8 mouse cellular contexts compared by ENCODE assay signal in the genomic region with DNA sequence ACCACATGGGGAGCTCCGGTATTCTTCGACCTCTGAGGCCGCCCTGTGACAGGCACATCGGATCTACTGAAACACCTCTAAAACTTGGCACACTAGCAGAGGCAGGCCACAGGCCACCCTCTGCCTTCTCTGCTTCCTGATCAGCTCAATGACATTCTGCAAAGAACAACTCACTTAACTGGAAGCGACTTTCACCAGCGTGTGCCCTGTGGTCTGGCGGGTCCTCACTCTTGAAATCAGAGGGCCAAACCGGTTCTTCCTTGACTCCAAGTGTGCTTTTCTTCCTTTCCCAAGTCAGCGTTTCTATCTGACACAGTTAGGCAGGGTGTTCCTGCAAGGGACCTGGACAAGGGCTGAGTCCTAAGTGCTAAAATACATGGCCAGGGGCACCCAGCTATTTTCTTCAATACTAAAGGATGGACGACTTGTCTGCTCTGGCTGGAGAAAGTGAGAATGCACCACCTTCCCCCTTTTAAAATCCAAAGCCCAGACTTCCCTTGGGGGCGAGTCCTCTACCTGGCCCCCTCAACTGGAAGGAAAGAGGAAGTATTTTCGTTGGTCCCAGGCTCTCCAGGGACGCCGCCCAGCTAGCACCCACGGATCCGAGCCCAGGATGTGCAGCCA. TPM values are rescaled to one million over a fixed set of nuclear protein-coding genes. Genes with fewer than 3 reads are reported as not detected.
DNase-seq lines count a peak whose midpoint lies in the region; ATAC-seq and TF ChIP-seq lines count a peak whose summit lies in the region.

No protein-coding gene starts in this region.

- DNase-seq in cerebellum, adult 9-11 months, result peak; percentile 23
- DNase-seq in cerebellum, postnatal 4 days (ENCODE audit: low spot score in 2 of 2), result no peak
- no peak for DNase-seq in thymus, adult 2 months
- DNase-seq in thymus, postnatal 10 days (ENCODE audit: low spot score in 2 of 2), result no peak
- DNase-seq in midbrain, embryonic 14.5 days, result no peak
- no peak for DNase-seq in adipocyte (ENCODE audit: low spot score)

- no peaks in the 10 kb centered on the region for H3K36me3 ChIP-seq in thymus, adult 2 months (ENCODE audit: control insufficient read depth, insufficient read depth, low read length)
- H3K36me3 ChIP-seq in kidney, embryonic 14.5 days (ENCODE audit: control insufficient read depth, insufficient read depth, low read length), result no peaks in the 10 kb centered on the region
- H3K36me3 ChIP-seq in midbrain, embryonic 14.5 days (ENCODE audit: control insufficient read depth, insufficient read depth, low read length), result no peaks in the 10 kb centered on the region

- H3K4me1 ChIP-seq in thymus, adult 2 months (replicated peaks; ENCODE audit: control insufficient read depth, insufficient read depth, low read length), result peaks cover 16% of the 10 kb centered on the region
- H3K4me1 ChIP-seq in kidney, embryonic 14.5 days (ENCODE audit: control insufficient read depth, insufficient read depth, low read length), result no peaks in the 10 kb centered on the region
- peaks cover 13% of the 10 kb centered on the region for H3K4me1 ChIP-seq in midbrain, embryonic 14.5 days (ENCODE audit: control insufficient read depth, insufficient read depth, low read length)

- H3K4me2 ChIP-seq in kidney, embryonic 14.5 days (replicated peaks; ENCODE audit: low read depth, low read length), result peak overlapping the region; percentile 95
- peak overlapping the region; percentile 91 for H3K4me2 ChIP-seq in midbrain, embryonic 14.5 days (ENCODE audit: low read length)

- 11% methylated on average over 16 of the region's 16 CpGs for WGBS in thymus, adult 2 months
- 10% methylated on average over 16 of the region's 16 CpGs for WGBS in kidney, embryonic 14.5 days
- WGBS in midbrain, embryonic 14.5 days, result 9% methylated on average over 16 of the region's 16 CpGs

- H3K4me3 ChIP-seq in thymus, adult 2 months (ENCODE audit: control insufficient read depth, insufficient read depth, low read length), result peak overlapping the region; percentile 65
- peak overlapping the region; percentile 71 for H3K4me3 ChIP-seq in kidney, embryonic 14.5 days (ENCODE audit: low read length)
- peak overlapping the region; percentile 79 for H3K4me3 ChIP-seq in midbrain, embryonic 14.5 days (replicated peaks; ENCODE audit: low read depth, low read length)

- H3K27ac ChIP-seq in thymus, adult 2 months (ENCODE audit: control insufficient read depth, insufficient read depth, low read length), result no peak overlapping the region; the same call in 1 of the 2 replicates
- H3K27ac ChIP-seq in kidney, embryonic 14.5 days (ENCODE audit: low read depth, low read length), result no peak overlapping the region
- peak overlapping the region; percentile 72 for H3K27ac ChIP-seq in midbrain, embryonic 14.5 days (replicated peaks; ENCODE audit: low read depth, low read length)

- H3K9me3 ChIP-seq in kidney, embryonic 14.5 days (ENCODE audit: control insufficient read depth, low read length), result peaks cover 3% of the 10 kb centered on the region; the same call in 1 of the 2 replicates
- 0 out of 2 replicates have a peak, but pooled peaks cover under 1% of the 10 kb centered on the region for H3K9me3 ChIP-seq in midbrain, embryonic 14.5 days (ENCODE audit: control insufficient read depth, low read length)

- no peak for TF ChIP-seq CTCF in thymus, adult 2 months (IDR thresholded peaks at IDR 0.05; ENCODE audit: borderline replicate concordance, control insufficient read depth, extremely low read depth, insufficient read depth, low read length, poor library complexity)

- H3K27me3 ChIP-seq in thymus, adult 2 months (ENCODE audit: control insufficient read depth, insufficient read depth, low read length), result no peaks in the 10 kb centered on the region
- peaks cover 9% of the 10 kb centered on the region for H3K27me3 ChIP-seq in kidney, embryonic 14.5 days (ENCODE audit: control insufficient read depth, insufficient read depth, low read length)
- H3K27me3 ChIP-seq in midbrain, embryonic 14.5 days (ENCODE audit: control insufficient read depth, insufficient read depth, low read length), result 0 out of 2 replicates have a peak, but pooled peaks cover 6% of the 10 kb centered on the region

- peak; percentile 41 for ATAC-seq in kidney, embryonic 14.5 days (ENCODE audit: low FRiP score, low TSS enrichment)
- ATAC-seq in midbrain, embryonic 14.5 days (ENCODE audit: low FRiP score, low TSS enrichment), result no peak; the same call in 1 of the 2 replicates
- ATAC-seq in activated CD4-positive, CD25-positive, alpha-beta regulatory T cell, adult 4 months, result no peak

- peak; percentile 14; the same call in 1 of the 2 replicates for TF ChIP-seq POLR2A in thymus, adult 2 months (IDR thresholded peaks at IDR 0.05; ENCODE audit: control insufficient read depth, extremely low read depth, insufficient read depth, low read length, poor library complexity)

- H3K9ac ChIP-seq in kidney, embryonic 14.5 days (ENCODE audit: low read depth, low read length), result peak overlapping the region; percentile 73
- peak overlapping the region; percentile 85 for H3K9ac ChIP-seq in midbrain, embryonic 14.5 days (replicated peaks; ENCODE audit: low read length)

RNA-seq across cellular contexts. Expression of gene Retreg1, which starts 0.4 kb away (rescaled TPM):
- 6.7 and 8.3 TPM in 2 replicates for polyA plus RNA-seq in thymus, adult 2 months (2012; rRNA removed)
- polyA plus RNA-seq in kidney, embryonic 14.5 days (2014; fragmentation: Nextera tagmentation; extraction: Ambion mirVana), result 10.2 and 14.6 TPM in 2 replicates
- polyA plus RNA-seq in midbrain, embryonic 14.5 days (2014; fragmentation: Nextera tagmentation; extraction: Ambion mirVana), result 13.6 and 16.7 TPM in 2 replicates
- polyA plus RNA-seq in activated CD4-positive, CD25-positive, alpha-beta regulatory T cell, adult 4 months (2017; shearing (Covaris generic)), result 10 to 100 TPM; 58.2 to 69.6 TPM
